Mouse (Mus musculus) stomach, embryonic 16.5 days (tissue): ENCODE measurements around the gene Gm5134. TPM values are rescaled to one million over a fixed set of nuclear protein-coding genes. Genes with fewer than 3 reads are reported as not detected.

Source experiments
- ATAC-seq: fragments of 200-750 bp; cut with Nextera tagmentation; 2 replicates; pipeline ENCODE4 v1.8.0; 2017; ENCODE audit warnings: moderate number of reproducible peaks, moderate TSS enrichment; ENCODE audit not compliant: insufficient read depth, low FRiP score
- H3K27ac ChIP-seq: fragments of 300-500 bp; sonication (generic); 2 replicates; pipeline ENCODE4 v1.5.1; 2014; ENCODE audit warnings: low read length
- H3K27me3 ChIP-seq: fragments of 300-500 bp; sonication (generic); 2 replicates; pipeline ENCODE4 v1.6.1; 2014; ENCODE audit warnings: low read length, control low read depth, mixed read lengths; ENCODE audit not compliant: control insufficient read depth, insufficient read depth
- H3K36me3 ChIP-seq: fragments of 300-500 bp; sonication (generic); 2 replicates; pipeline ENCODE4 v1.6.1; 2014; ENCODE audit warnings: low read length; ENCODE audit not compliant: control insufficient read depth, insufficient read depth
- H3K4me1 ChIP-seq: fragments of 300-500 bp; sonication (generic); 2 replicates; pipeline ENCODE4 v1.6.1; 2014; ENCODE audit warnings: low read length, control low read depth, mixed read lengths; ENCODE audit not compliant: control insufficient read depth, insufficient read depth
- H3K4me2 ChIP-seq: fragments of 300-500 bp; sonication (generic); 2 replicates; pipeline ENCODE4 v1.6.1; 2014; ENCODE audit warnings: low read depth, low read length, mixed read lengths
- H3K4me3 ChIP-seq: fragments of 300-500 bp; sonication (generic); replicated peaks from 2 replicates; pipeline ENCODE4 v1.5.1; 2014; ENCODE audit warnings: mild to moderate bottlenecking, low read length
- H3K9ac ChIP-seq: fragments of 300-500 bp; sonication (generic); 2 replicates; pipeline ENCODE4 v1.6.1; 2014; ENCODE audit warnings: low read length
- H3K9me3 ChIP-seq: fragments of 300-500 bp; sonication (generic); replicated peaks from 2 replicates; pipeline ENCODE4 v1.6.1; 2016; ENCODE audit warnings: low read length, control low read depth; ENCODE audit not compliant: control insufficient read depth
- WGBS: fragments of 180-500 bp; shearing (Covaris S2); extraction: QIAGEN DNeasy Blood & Tissue Kit; methylation state at CpG from one replicate; pipeline ENCODE4 v1.1.7; 2014; 5-methylcytosine and 5-hydroxymethylcytosine counted together
- polyA plus RNA-seq: library from polyadenylated mRNA; unstranded; fragments of >200 nt; fragmentation: Nextera tagmentation; extraction: Ambion mirVana; gene quantifications from 2 replicates; pipeline ENCODE4 v1.2.1, GENCODE M21; 2015

Gm5134 gene
- polyA plus RNA-seq, 1 experiment from 2014 or later, result not detected

- WGBS, result 3% methylated on average over 51 of the region's 51 CpGs
- Histone ChIP-seq H3K9me3 (no peaks in the 10 kb centered on the region), H3K9ac (peak within 1 kb of the TSS; percentile 76), H3K4me1 (peaks cover 18% of the 10 kb centered on the region), H3K27me3 (peaks cover 2% of the 10 kb centered on the region; the same call in 1 of the 2 replicates), H3K4me3 (peak within 1 kb of the TSS; percentile 66), H3K36me3 (no peaks in the 10 kb centered on the region), H3K4me2 (peak within 1 kb of the TSS; percentile 71), H3K27ac (no peak within 1 kb of the TSS)
- ATAC-seq, result peak; percentile 77; the same call in 1 of the 2 replicates
Observed at GRCm38 (mm10) chr10:75935680-75936541, 18.4 kb upstream of the Gm5134 start, which contains the start of gene Mmp11. Mmp11 (minus strand) TSS chr10:75936496.

- no peak overlapping the region for H3K27ac ChIP-seq
- WGBS, result 57% methylated on average over 18 of the region's 18 CpGs
- peak overlapping the region; percentile 5; the same call in 1 of the 2 replicates for H3K4me2 ChIP-seq
- no peak overlapping the region for H3K9ac ChIP-seq
- ATAC-seq, result no peak
- H3K4me1 ChIP-seq, result peaks cover 7% of the 10 kb centered on the region
- no peaks in the 10 kb centered on the region for H3K36me3 ChIP-seq
- H3K27me3 ChIP-seq, result 0 out of 2 replicates have a peak, but pooled peaks cover 2% of the 10 kb centered on the region
- H3K4me3 ChIP-seq, result no peak overlapping the region
- no peaks in the 10 kb centered on the region for H3K9me3 ChIP-seq
Observed at GRCm38 (mm10) chr10:75936909-75937667, 17.2 kb upstream of the Gm5134 start.

GRCm38 (mm10) chr10:75937851-75938643, 16.3 kb upstream of the Gm5134 start:
- Histone ChIP-seq H3K36me3 (no peaks in the 10 kb centered on the region), H3K4me3 (no peak overlapping the region), H3K4me2 (no peak overlapping the region), H3K9ac (no peak overlapping the region), H3K27me3 (0 out of 2 replicates have a peak, but pooled peaks cover 2% of the 10 kb centered on the region), H3K4me1 (no peaks in the 10 kb centered on the region), H3K27ac (no peak overlapping the region), H3K9me3 (no peaks in the 10 kb centered on the region)
- WGBS, result 60% methylated on average over 10 of the region's 10 CpGs
- no peak for ATAC-seq

- ATAC-seq, result no peak
- H3K36me3 ChIP-seq, result no peaks in the 10 kb centered on the region
- no peaks in the 10 kb centered on the region for H3K9me3 ChIP-seq
- H3K9ac ChIP-seq, result no peak overlapping the region
- WGBS, result 60% methylated on average over 9 of the region's 9 CpGs
- no peak overlapping the region for H3K4me2 ChIP-seq
- 0 out of 2 replicates have a peak, but pooled peaks cover 2% of the 10 kb centered on the region for H3K27me3 ChIP-seq
- H3K27ac ChIP-seq, result no peak overlapping the region
- H3K4me1 ChIP-seq, result peaks cover 7% of the 10 kb centered on the region
- no peak overlapping the region for H3K4me3 ChIP-seq
Observed at GRCm38 (mm10) chr10:75939481-75940234, 14.7 kb upstream of the Gm5134 start.

GRCm38 (mm10) chr10:75940520-75940919, 13.8 kb upstream of the Gm5134 start, which contains the start of gene Gm867:
Gm867 (minus strand) TSS chr10:75940672.
- Histone ChIP-seq H3K4me3 (no peak within 1 kb of the TSS), H3K36me3 (no peaks in the 10 kb centered on the region), H3K4me1 (peaks cover 7% of the 10 kb centered on the region), H3K27me3 (0 out of 2 replicates have a peak, but pooled peaks cover 2% of the 10 kb centered on the region), H3K27ac (no peak within 1 kb of the TSS), H3K4me2 (no peak within 1 kb of the TSS), H3K9ac (no peak within 1 kb of the TSS), H3K9me3 (no peaks in the 10 kb centered on the region)
- no peak for ATAC-seq
- WGBS, result 80% methylated on average over 5 of the region's 5 CpGs

GRCm38 (mm10) chr10:75941042-75941824, 13.1 kb upstream of the Gm5134 start:
- H3K9ac ChIP-seq, result no peak overlapping the region
- no peak overlapping the region for H3K4me2 ChIP-seq
- H3K36me3 ChIP-seq, result no peaks in the 10 kb centered on the region
- H3K4me1 ChIP-seq, result peaks cover 7% of the 10 kb centered on the region
- no peaks in the 10 kb centered on the region for H3K27me3 ChIP-seq
- H3K9me3 ChIP-seq, result no peaks in the 10 kb centered on the region
- H3K4me3 ChIP-seq, result no peak overlapping the region
- no peak overlapping the region for H3K27ac ChIP-seq
- no peak for ATAC-seq
- WGBS, result 74% methylated on average over 9 of the region's 9 CpGs

- 0 out of 2 replicates have a peak within 1 kb of the TSS, but pooled peaks have one; percentile 6 for H3K4me2 ChIP-seq
- peak within 1 kb of the TSS; percentile 73 for H3K27ac ChIP-seq
Observed at GRCm38 (mm10) chr10:75942736-75943477, 11.4 kb upstream of the Gm5134 start, which contains the start of gene Vpreb3. Vpreb3 (plus strand) TSS chr10:75943057.

More at GRCm38 (mm10) chr10:75942736-75943477, 11.4 kb upstream of the Gm5134 start, which contains the start of gene Vpreb3:
- Histone ChIP-seq H3K36me3 (no peaks in the 10 kb centered on the region), H3K4me3 (no peak within 1 kb of the TSS), H3K4me1 (peaks cover 7% of the 10 kb centered on the region), H3K9me3 (no peaks in the 10 kb centered on the region), H3K27me3 (no peaks in the 10 kb centered on the region), H3K9ac (no peak within 1 kb of the TSS)
- no peak for ATAC-seq
- 74% methylated on average over 15 of the region's 15 CpGs for WGBS
